Mouse (Mus musculus) G1E (cell line): ENCODE measurements at regions not wholly inside any gene's neighbourhood (a gene's known extent, or its start where the extent isn't known, plus 50 kb on each side); places are given as distances from the start of the nearest gene placed in this dataset.

ENCODE experiments used
- CTCF ChIP-seq: IDR thresholded peaks from 2 replicates; pipeline ENCODE4 v1.5.1; 2012; ENCODE audit warnings: low read depth, low read length, inconsistent platforms, mixed read lengths
- GATA1 ChIP-seq: IDR thresholded peaks from 2 replicates; pipeline ENCODE4 v1.6.1; 2012; ENCODE audit warnings: borderline replicate concordance, low read length, inconsistent platforms, mixed read lengths
- GATA2 ChIP-seq: IDR thresholded peaks from 2 replicates; pipeline ENCODE4 v1.6.1; 2012; ENCODE audit warnings: low read depth, low read length, inconsistent platforms, borderline replicate concordance
- POLR2AphosphoS5 ChIP-seq: IDR thresholded peaks from 2 replicates; pipeline ENCODE4 v1.6.1; 2012; ENCODE audit warnings: low read depth, low read length, inconsistent platforms; ENCODE audit not compliant: insufficient replicate concordance
- TAL1 ChIP-seq: conservative IDR thresholded peaks from 2 replicates; pipeline ENCODE4 v1.6.1; 2012; ENCODE audit warnings: low read depth, low read length, inconsistent platforms, mixed read lengths

DNA sequence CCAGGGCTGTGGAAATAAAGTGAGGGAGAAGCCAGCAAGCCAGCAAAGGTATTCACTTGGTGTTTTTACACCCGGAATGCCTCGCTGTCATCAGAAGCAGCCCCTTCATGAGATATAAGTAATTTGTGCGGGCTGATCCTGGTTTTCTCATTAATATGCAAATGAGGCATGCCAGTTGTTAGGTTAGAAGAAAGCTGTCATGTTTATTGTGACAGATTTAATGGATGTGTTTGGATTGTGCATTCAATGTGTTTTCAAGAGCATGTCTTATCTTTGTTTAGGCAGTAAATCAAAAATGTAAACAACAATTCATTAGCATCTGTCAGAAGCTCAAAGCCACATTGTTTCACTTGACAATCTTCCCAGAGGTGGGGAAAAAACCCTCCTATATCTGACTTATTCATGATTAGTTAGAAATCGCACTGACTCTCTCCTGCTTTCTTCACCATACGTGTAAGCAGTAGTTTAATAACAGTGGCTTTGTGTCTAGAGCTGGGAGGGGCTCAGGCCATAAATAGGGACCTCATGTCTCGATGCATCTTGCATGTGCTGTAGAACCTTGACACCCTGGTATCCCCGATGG, 65.8 kb upstream of the Ctbp2 start:
- TF ChIP-seq GATA1 (no peak), CTCF (no peak), POLR2AphosphoS5 (no peak), TAL1 (no peak), GATA2 (no peak)
